Mouse (Mus musculus): ENCODE measurements at regions not wholly inside any gene's neighbourhood (a gene's known extent, or its start where the extent isn't known, plus 50 kb on each side); places are given as distances from the start of the nearest gene placed in this dataset.

DNA sequence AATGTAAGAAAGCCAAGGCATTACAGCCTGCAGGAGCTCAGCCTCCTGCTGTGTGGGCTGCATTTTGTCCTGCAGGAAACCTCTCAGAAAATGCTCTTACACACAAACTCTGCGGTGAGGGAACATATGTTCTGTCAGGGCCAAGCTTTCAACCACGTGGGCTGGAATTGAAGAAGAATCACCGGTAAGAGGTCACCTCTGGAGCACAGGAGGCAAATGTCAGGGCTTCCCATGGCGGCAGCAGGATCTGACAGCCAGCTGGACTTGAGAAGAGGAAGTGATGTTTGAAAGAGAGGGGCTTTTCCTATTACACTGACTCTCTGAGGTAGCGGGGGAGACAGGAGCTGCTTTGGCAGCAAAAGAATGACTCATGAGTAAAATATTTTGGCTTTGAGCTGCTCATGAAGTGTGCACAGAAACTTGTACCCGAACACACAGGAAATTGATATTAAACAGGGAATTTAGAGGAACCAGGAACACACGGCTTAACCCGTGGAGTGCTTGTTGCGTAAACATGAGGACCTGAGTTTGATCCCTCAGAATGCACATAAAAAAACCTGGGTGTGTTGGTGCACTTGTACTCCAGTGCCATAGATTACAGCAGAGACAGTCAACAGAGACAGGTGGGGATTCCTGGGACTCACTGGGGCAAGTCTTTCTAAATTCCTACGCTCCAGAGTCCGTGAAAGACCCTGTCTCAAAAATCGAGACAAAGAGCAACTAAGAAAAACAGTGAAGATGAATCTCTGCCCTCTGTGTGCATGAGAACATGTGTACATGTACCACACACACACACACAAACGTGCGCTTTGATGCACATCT is 848.1 kb upstream of the A1bg start:
- DNase-seq, result no peak
- intact Hi-C loops (cut with DNase I), result no loop called here

DNA sequence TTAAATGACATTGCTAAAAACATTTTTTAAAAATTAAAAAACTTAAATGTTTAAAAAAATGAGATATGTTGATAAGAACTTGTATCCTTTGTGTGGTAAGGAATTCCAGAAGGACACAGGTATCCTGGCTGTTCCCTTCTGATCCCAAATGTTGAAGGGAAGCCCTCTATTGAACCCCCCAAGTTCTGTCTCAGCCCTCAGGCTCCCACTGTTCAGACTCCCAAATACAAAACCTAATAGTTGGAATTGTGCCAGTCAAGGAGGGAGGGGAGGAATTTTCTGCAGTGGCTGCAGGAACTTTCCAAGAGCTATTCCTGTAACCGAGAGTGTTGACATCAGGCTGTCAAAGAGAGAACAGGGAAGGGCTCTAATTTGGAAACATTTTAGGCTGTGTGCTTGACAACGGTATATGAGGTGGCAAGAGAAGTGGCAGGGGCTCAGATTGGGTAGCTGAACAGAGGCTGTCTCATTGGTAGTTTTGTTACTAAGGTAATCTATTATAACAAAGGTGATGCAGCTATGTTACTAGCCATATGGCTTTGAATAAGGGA is 843.8 kb upstream of the A1bg start:
- intact Hi-C loops (cut with DNase I), result no loop called here
- DNase-seq, result no peak

GRCm38 (mm10) chr15:61753802-61754201 is 831.0 kb upstream of the A1bg start:
- intact Hi-C loops (cut with DNase I), result no loop called here
- DNase-seq, result no peak

- intact Hi-C loops (cut with DNase I), result no loop called here
- no peak for DNase-seq
Observed at GRCm38 (mm10) chr15:61723696-61724095, 800.9 kb upstream of the A1bg start.

DNA sequence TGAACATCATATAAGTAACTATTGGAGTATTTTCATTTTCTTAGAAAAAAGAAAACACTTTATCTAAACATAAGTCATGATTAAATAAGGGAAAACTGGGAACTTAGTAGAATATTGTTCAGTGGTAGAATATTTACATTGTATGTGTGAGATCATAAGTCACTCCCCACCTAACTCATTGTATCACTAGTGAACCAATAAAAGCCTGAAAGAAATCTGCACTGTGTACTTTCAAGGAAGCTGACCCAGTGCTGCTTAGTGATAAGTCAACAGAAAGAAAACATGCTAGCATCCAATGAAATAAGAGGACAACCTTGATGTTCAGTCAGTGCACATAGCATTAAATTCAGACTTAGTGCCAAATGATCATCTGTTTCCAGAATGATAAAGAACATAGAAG is 795.7 kb upstream of the A1bg start:
- intact Hi-C loops (cut with DNase I), result no loop called here
- no peak for DNase-seq

DNA sequence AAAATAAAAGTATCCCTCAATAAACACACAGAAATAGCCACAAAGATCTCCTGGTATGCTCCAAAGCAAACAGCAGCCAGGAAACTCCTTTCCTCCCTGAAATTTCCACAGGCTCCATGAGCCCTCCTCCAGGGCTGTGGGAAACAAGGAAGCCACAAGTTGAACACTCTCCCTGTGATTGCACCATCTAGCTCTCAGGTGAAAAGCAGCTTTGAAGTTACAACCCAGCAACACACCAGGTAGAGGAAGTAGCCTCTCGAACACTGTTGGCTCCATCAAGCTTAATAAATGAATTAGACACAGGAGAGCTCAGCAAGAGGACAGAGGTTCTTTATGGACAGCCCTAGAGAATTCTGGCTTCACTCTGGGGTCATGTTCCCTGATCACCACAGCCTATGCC is 794.4 kb upstream of the A1bg start:
- intact Hi-C loops (cut with DNase I), result no loop called here
- DNase-seq, result no peak

GRCm38 (mm10) chr15:61713953-61714352 is 791.1 kb upstream of the A1bg start:
- intact Hi-C loops (cut with DNase I), result no loop called here
- DNase-seq, result no peak

- intact Hi-C loops (cut with DNase I), result no loop called here
Observed at GRCm38 (mm10) chr15:61708928-61709327, 786.1 kb upstream of the A1bg start.

DNA sequence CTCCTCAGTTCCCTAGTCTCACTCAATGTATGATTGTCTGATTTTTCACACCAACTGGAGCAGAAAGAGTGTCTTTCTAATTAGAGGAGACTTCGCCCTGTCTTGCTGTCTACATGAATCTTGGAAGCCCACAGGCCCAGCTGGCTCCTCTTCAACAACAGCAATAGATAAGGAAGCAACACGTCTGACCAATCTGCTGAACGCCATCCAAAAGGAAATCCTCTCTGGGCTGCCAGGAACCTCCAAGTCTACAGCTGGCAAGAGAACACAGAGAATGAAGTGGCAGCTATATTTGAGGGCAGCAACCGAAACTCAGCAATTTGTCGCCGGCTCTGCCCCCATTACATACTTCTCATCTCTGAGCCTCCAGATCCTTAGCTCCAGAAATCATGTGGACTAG is 785.1 kb upstream of the A1bg start:
- DNase-seq, result peak; percentile 64
- intact Hi-C loops (cut with DNase I), result no loop called here

More at GRCm38 (mm10) chr15:61708928-61709327, 786.1 kb upstream of the A1bg start:
- no peak for DNase-seq

DNA sequence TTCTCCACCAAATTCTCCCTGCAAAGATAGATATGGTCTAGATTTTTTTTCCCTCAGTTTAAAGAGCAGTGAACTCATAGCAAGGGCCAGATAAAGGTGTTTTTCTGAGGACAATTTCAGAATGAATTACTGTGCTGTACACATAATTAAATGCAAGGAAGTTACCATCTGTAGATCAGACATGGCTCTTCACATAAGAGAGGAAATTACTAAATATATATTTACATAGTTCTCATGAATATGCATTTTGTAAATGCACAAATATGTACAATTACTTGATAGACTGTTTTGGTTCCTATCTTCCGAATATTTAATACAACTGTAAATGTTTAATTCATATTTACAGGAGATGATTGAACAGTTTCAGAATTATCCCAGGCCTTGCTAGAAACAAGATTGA is 769.9 kb upstream of the A1bg start:
- intact Hi-C loops (cut with DNase I), result no loop called here
- no peak for DNase-seq

GRCm38 (mm10) chr15:61690425-61690824 is 767.6 kb upstream of the A1bg start:
- intact Hi-C loops (cut with DNase I), result no loop called here
- DNase-seq, result peak; percentile 71

GRCm38 (mm10) chr15:61689776-61690397 is 767.1 kb upstream of the A1bg start:
- intact Hi-C loops (cut with DNase I), result no loop called here

GRCm38 (mm10) chr15:61682968-61683367 is 760.2 kb upstream of the A1bg start:
- no peak for DNase-seq
- intact Hi-C loops (cut with DNase I), result no loop called here

More at GRCm38 (mm10) chr15:61689776-61690397, 767.1 kb upstream of the A1bg start:
- peak; percentile 39 for DNase-seq

DNA sequence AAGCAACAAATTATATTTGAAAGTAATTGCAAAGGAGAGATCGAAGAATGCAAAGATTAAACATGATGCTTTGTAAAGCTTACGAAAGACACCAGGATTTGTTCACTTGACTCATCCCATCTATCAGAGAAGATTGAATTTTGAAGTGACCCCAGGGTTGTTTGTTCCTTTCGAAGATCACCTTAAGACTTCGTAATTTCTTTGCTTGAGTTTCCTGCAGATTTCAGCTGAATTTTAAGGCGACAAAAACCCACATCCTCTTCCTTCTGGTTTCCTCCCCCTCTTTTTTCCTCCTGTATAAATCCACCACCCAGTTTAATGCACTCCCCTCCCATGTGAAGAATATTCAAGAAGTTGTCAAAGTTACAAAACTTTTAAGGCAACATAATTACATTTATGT is 747.7 kb upstream of the A1bg start:
- no peak for DNase-seq

GRCm38 (mm10) chr15:61660581-61660980 is 737.8 kb upstream of the A1bg start:
- intact Hi-C loops (cut with DNase I), result no loop called here
- DNase-seq, result peak; percentile 37

More for the DNA sequence above, 747.7 kb upstream of the A1bg start:
- intact Hi-C loops (cut with DNase I), result no loop called here

DNA sequence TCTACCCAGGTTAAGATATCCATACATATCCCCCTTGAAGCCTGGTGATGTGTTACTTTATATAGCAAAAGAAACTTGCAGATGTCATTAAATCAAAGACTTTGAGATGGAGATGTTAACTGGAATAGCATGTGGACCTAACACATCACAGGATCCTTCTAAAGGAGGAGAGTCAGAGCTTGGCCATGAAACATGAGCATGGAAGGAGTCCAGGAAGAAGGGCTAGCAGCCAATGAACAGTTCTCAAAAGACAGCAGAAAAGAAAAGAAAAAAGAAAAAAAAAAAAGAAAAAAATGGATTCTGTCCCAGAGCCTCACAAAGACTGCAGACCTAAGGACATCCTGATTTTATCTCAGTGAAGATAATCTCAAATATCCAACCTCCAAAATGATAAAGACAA is 734.1 kb upstream of the A1bg start:
- peak; percentile 8 for DNase-seq
- intact Hi-C loops (cut with DNase I), result no loop called here

GRCm38 (mm10) chr15:61654846-61655245 is 732.0 kb upstream of the A1bg start:
- intact Hi-C loops (cut with DNase I), result no loop called here
- no peak for DNase-seq

GRCm38 (mm10) chr15:61653853-61654252 is 731.0 kb upstream of the A1bg start:
- intact Hi-C loops (cut with DNase I), result no loop called here
- no peak for DNase-seq

- intact Hi-C loops (cut with DNase I), result no loop called here
- no peak for DNase-seq
Observed at GRCm38 (mm10) chr15:61618638-61619500, 696.1 kb upstream of the A1bg start.

- no peak for DNase-seq
- intact Hi-C loops (cut with DNase I), result no loop called here
Observed at GRCm38 (mm10) chr15:61610662-61611061, 687.9 kb upstream of the A1bg start.

GRCm38 (mm10) chr15:61609656-61610055 is 686.8 kb upstream of the A1bg start:
- DNase-seq, result no peak
- intact Hi-C loops (cut with DNase I), result no loop called here

Measured in left cerebral cortex, postnatal 4 days (tissue).